Mouse (Mus musculus): Measurements from ENCODE around the gene Timp1. TPM values are rescaled to one million over a fixed set of nuclear protein-coding genes. Genes with fewer than 3 reads are reported as not detected.

Gene Timp1
- polyA plus RNA-seq, 1 experiment = 40.8 TPM

DNA sequence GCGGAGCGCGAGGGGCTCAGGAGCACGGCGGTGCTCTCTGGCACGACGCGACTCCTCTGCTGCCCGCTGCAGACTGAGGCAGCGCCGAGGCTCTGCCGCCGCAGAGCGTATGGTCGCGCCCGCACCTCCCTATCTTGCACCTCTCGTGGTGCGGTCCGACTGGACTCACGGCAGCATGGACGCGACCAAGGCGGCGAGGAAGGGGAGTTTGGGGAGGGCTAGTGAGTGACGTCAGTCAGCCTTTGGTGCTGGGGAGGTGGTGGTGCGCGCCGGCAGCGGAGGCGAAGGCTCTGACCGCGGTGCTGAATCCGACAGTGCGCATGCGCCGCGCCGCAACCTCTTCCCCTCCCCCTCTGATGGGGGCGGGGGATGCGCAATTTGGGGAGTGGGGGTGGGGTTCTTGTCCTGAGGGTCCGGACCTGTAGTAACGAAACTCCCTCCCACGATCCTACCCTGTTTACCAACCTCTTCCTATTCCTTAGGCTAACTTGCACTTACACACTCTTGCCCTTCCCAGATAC is 50.9 kb downstream of the Timp1 start, which contains the start of gene Syn1:
Gene Syn1, minus strand, starts transcription at position 161 of the 521 bp plus-strand sequence.
- Histone ChIP-seq H3K9ac (ENCODE audit: low read depth, poor library complexity, severe bottlenecking) (peak within 1 kb of the TSS; percentile 46), H3K4me3 (ENCODE audit: low read depth, low read length) (peak within 1 kb of the TSS; percentile 63), H3K36me3 (ENCODE audit: control insufficient read depth, insufficient read depth, low read length, poor library complexity, severe bottlenecking) (no peaks in the 10 kb centered on the region), H3K9me3 (replicated peaks; ENCODE audit: control insufficient read depth, insufficient read depth, low read length, poor library complexity, severe bottlenecking) (no peaks in the 10 kb centered on the region), H3K27me3 (ENCODE audit: control insufficient read depth, insufficient read depth, low read length, poor library complexity, severe bottlenecking) (no peaks in the 10 kb centered on the region), H3K27ac (ENCODE audit: insufficient read depth, low read length) (no peak within 1 kb of the TSS), H3K4me1 (ENCODE audit: control insufficient read depth, insufficient read depth, low read length) (no peaks in the 10 kb centered on the region)
- no peak for TF ChIP-seq CTCF (IDR thresholded peaks at IDR 0.05; ENCODE audit: low read depth, low read length)
- no peak for TF ChIP-seq POLR2A (IDR thresholded peaks at IDR 0.05; ENCODE audit: insufficient read depth, low read length)
- TF ChIP-seq EP300 (IDR thresholded peaks at IDR 0.05; ENCODE audit: insufficient read depth, low read depth, low read length) = no peak

DNA sequence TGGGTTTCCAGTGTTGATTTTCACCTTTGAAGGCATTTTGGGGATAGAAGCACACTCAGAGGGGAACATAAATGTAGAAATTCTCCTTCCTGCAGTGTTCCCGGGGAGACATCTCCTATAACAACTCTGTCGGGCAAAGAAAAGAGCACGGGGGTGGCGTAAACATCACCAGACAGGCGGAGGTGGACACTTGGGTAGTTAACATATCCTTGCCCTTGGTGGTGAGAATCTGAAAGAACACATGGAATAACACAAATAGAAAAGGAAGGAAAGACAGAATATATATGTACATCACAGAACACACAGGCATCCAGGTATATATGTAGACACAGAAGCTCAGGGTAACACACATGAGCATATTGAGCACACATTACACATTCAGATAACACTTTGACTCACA is 51.4 kb downstream of the Timp1 start:
- no peaks in the 10 kb centered on the region for H3K4me1 ChIP-seq (ENCODE audit: control insufficient read depth, insufficient read depth, low read length)

GRCm38 (mm10) chrX:20923506-20923905 is 53.5 kb downstream of the Timp1 start:
- H3K4me3 ChIP-seq (ENCODE audit: low read depth, low read length) = no peak overlapping the region
- H3K9me3 ChIP-seq (replicated peaks; ENCODE audit: control insufficient read depth, insufficient read depth, low read length, poor library complexity, severe bottlenecking) = no peaks in the 10 kb centered on the region
- H3K27me3 ChIP-seq (ENCODE audit: control insufficient read depth, insufficient read depth, low read length, poor library complexity, severe bottlenecking) = no peaks in the 10 kb centered on the region
- H3K27ac ChIP-seq (ENCODE audit: insufficient read depth, low read length) = no peak overlapping the region
- no peak overlapping the region for H3K9ac ChIP-seq (ENCODE audit: low read depth, poor library complexity, severe bottlenecking)
- 0 out of 2 replicates have a peak, but pooled peaks cover 3% of the 10 kb centered on the region for H3K36me3 ChIP-seq (ENCODE audit: control insufficient read depth, insufficient read depth, low read length, poor library complexity, severe bottlenecking)
- H3K4me1 ChIP-seq (ENCODE audit: control insufficient read depth, insufficient read depth, low read length) = no peaks in the 10 kb centered on the region
- TF ChIP-seq EP300 (IDR thresholded peaks at IDR 0.05; ENCODE audit: insufficient read depth, low read depth, low read length) = no peak
- TF ChIP-seq CTCF (IDR thresholded peaks at IDR 0.05; ENCODE audit: low read depth, low read length) = no peak
- no peak for TF ChIP-seq POLR2A (IDR thresholded peaks at IDR 0.05; ENCODE audit: insufficient read depth, low read length)

More for the DNA sequence above, 51.4 kb downstream of the Timp1 start:
- Histone ChIP-seq H3K9me3 (replicated peaks; ENCODE audit: control insufficient read depth, insufficient read depth, low read length, poor library complexity, severe bottlenecking) (no peaks in the 10 kb centered on the region), H3K9ac (ENCODE audit: low read depth, poor library complexity, severe bottlenecking) (no peak overlapping the region), H3K36me3 (ENCODE audit: control insufficient read depth, insufficient read depth, low read length, poor library complexity, severe bottlenecking) (no peaks in the 10 kb centered on the region), H3K27me3 (ENCODE audit: control insufficient read depth, insufficient read depth, low read length, poor library complexity, severe bottlenecking) (no peaks in the 10 kb centered on the region), H3K4me3 (ENCODE audit: low read depth, low read length) (no peak overlapping the region), H3K27ac (ENCODE audit: insufficient read depth, low read length) (no peak overlapping the region)
- TF ChIP-seq POLR2A (IDR thresholded peaks at IDR 0.05; ENCODE audit: insufficient read depth, low read length) (no peak), CTCF (IDR thresholded peaks at IDR 0.05; ENCODE audit: low read depth, low read length) (no peak), EP300 (IDR thresholded peaks at IDR 0.05; ENCODE audit: insufficient read depth, low read depth, low read length) (no peak)

Other genes with a start within 250 kb of the Timp1 start
- gene Uba1, start 211.8 kb upstream of the Timp1 start, polyA plus RNA-seq (2011; ENCODE audit: insufficient read depth, insufficient read length, low read depth, missing spikeins) = 387 and 391 TPM in 2 replicates
- 83.3 and 94.9 TPM in 2 replicates for gene Cdk16, start 182.2 kb upstream of the Timp1 start, polyA plus RNA-seq (2011; ENCODE audit: insufficient read depth, insufficient read length, low read depth, missing spikeins)
- gene Usp11, start 166.3 kb upstream of the Timp1 start, polyA plus RNA-seq (2011; ENCODE audit: insufficient read depth, insufficient read length, low read depth, missing spikeins) = 50.9 and 52.2 TPM in 2 replicates
- 62.7 and 68.0 TPM in 2 replicates for gene Araf, start 72.4 kb upstream of the Timp1 start, polyA plus RNA-seq (2011; ENCODE audit: insufficient read depth, insufficient read length, low read depth, missing spikeins)
- gene Syn1, start 50.8 kb downstream of the Timp1 start, polyA plus RNA-seq (2011; ENCODE audit: insufficient read depth, insufficient read length, low read depth, missing spikeins) = 4.7 and 4.9 TPM in 2 replicates
- 3.5 and 5.2 TPM in 2 replicates for gene Cfp, start 61.4 kb downstream of the Timp1 start, polyA plus RNA-seq (2011; ENCODE audit: insufficient read depth, insufficient read length, low read depth, missing spikeins)
- 20.2 and 20.5 TPM in 2 replicates for gene Elk1, start 80.4 kb downstream of the Timp1 start, polyA plus RNA-seq (2011; ENCODE audit: insufficient read depth, insufficient read length, low read depth, missing spikeins)
- 33.7 and 41.9 TPM in 2 replicates for gene Uxt, start 91.9 kb downstream of the Timp1 start, polyA plus RNA-seq (2011; ENCODE audit: insufficient read depth, insufficient read length, low read depth, missing spikeins)
- 13.4 and 13.7 TPM in 2 replicates for gene Zfp182, start 192.2 kb downstream of the Timp1 start, polyA plus RNA-seq (2011; ENCODE audit: insufficient read depth, insufficient read length, low read depth, missing spikeins)
- gene Spaca5, start 198.2 kb downstream of the Timp1 start, polyA plus RNA-seq (2011; ENCODE audit: insufficient read depth, insufficient read length, low read depth, missing spikeins) = not detected in 2 replicates
- gene Zfp300, start 219.4 kb downstream of the Timp1 start, polyA plus RNA-seq (2011; ENCODE audit: insufficient read depth, insufficient read length, low read depth, missing spikeins) = not detected in 2 replicates
- not detected in 2 replicates for gene Ssxa1, start 245.7 kb downstream of the Timp1 start, polyA plus RNA-seq (2011; ENCODE audit: insufficient read depth, insufficient read length, low read depth, missing spikeins)